Mouse (Mus musculus) liver, postnatal 0 days (tissue): ENCODE measurements around the gene Cd160.

Experiments used
- CTCF ChIP-seq: sonication (generic); IDR thresholded peaks from 2 replicates; pipeline ENCODE4 v1.5.1; 2016; ENCODE audit warnings: antibody characterized with exemption, low read depth
- EP300 ChIP-seq: IDR thresholded peaks from 2 replicates; pipeline ENCODE4 v1.6.1; 2016; ENCODE audit warnings: antibody characterized with exemption, low read depth, mild to moderate bottlenecking

DNA sequence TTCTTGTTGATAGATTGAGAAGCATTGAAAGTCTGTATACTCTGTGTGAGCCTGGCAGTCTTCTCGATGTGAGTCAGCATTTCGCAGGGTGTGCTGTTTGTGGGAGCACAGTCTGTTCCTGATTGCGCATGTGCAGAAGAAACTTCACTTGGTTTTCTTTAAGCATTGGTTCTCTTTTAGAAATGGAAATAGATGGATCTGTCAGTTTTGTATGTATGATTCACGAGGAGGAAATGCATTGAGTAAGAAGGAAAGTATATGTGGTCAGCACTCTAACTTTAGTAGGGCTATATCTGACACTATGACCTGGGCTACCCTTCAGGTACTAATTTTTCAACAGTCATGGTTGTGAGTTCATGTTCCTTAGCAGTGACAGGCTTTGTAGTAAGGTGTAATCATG lies 69.5 kb downstream of the Cd160 start:
- no peak for TF ChIP-seq CTCF
- no peak for TF ChIP-seq EP300
